Mouse (Mus musculus): ENCODE data around the gene Nrn1.
A peak's percentile ranks its signal among the peaks of the same experiment; 100 is the strongest.

The Nrn1 gene

GRCm38 (mm10) chr13:36724533-36725470, 10.1 kb downstream of the Nrn1 start:
- DNase-seq: no peak

DNA sequence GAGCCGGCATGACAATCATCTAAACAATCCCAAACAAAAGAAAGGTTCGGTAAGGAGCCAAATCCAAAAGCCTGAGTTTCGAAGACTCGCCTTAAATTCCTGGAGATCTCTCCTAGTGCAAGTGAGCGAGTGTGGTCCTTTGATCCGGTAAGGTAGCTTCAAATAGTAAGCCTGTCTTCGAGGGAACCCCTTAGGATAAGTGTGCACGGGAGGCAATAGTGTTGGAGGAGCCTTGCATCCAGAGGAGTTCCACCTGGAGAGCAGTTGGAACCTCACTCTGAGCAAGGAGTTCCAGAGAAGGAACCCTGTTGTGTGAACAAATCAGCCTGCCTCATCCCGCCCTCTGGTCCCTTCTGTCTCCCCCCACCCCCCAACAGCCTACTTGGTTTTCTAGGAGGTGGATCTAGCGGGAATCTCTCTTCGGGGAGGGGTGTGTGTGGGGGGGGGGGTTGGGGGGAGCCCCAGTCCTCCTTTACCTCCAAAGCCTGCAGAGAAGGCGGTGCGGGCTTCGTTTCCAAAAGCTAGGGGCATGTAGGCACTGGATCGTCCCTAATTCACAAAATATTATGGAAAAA, 11.1 kb downstream of the Nrn1 start:
- no peak for DNase-seq

- DNase-seq: no peak
These were observed 12.6 kb downstream of the Nrn1 start for GRCm38 (mm10) chr13:36722309-36722708.

DNA sequence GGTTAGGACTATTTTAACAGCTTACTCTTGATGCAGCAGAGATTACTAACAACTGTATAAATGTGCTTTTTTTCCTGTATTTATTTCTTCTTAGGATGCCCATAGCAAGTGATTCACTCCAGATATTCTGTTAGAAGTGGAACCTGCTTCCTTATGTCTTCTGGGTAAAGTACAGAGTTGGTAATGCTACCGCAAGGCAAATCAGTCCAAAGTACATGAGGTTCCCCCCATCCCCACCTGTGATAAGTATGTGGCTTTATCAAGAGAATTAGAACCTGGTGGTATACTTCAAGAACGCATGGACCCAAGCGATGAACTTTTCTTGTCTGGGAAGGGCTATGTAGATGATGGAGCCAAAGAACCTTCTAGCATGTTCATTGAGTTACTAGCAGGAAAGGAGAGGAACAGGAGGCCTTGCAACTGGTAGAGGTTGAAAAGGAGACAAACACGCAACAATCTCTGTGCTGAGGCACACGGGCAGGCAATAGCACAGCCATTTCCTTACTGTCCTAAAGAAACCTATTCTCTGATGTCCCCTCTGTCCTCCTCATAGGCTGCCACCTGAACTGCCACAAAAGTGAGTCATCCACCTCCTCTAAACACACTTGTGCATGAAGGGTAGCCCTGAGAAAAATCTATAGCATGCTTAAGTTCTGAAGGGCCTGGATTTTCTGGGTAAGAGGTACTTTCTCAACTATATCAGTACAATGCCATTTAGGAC, 14.5 kb downstream of the Nrn1 start:
- DNase-seq: no peak

GRCm38 (mm10) chr13:36717376-36717775, 17.6 kb downstream of the Nrn1 start:
- no peak for DNase-seq

DNA sequence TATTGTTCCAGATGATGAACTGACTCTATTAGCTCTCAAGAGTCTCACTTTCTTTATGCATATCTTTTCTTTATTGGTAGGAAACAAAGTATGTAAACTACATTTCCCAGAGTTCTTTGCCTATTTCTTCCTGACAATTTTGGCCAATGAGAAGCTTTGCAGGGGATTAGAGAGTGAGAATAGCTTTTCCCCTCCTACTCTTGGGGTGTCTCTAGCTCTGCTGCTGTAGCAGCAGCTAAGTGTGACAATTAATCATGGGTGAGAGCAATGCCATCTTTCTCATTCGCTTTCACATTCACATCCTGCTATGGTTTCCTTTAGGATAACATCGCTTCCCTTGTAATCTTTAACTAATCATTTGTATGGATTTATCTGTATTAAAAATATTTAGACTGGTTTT, 18.2 kb downstream of the Nrn1 start:
- no peak for DNase-seq

- DNase-seq: no peak
These were observed 20.8 kb downstream of the Nrn1 start for GRCm38 (mm10) chr13:36714101-36714500.

DNA sequence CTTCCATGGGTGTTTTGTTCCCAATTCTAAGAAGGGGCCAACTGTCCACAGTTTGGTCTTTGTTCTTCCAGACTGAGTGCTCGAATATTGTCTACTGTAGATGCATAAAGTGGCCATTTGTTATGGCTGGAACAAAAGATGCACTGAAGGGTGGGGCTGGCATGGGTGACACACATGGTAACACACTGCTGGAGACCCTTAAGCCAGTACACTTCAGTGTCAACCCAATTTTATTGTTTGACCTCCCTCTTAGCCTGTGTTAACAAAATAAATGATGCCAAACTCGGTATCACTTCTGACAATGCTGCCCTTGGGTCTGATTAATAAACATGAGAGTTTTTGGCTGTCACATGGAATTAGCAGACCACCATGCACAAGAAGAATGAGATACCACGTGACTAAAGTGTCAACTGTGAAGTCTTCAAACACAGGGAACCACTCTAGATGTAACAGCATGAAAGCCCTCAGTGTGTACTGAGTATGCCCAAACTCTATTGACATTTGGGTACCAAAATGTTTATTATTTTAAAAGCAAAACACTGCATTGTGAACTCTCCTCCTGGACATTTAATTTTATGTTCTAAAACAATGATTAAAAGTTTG, 27.7 kb downstream of the Nrn1 start:
- DNase-seq: no peak

DNA sequence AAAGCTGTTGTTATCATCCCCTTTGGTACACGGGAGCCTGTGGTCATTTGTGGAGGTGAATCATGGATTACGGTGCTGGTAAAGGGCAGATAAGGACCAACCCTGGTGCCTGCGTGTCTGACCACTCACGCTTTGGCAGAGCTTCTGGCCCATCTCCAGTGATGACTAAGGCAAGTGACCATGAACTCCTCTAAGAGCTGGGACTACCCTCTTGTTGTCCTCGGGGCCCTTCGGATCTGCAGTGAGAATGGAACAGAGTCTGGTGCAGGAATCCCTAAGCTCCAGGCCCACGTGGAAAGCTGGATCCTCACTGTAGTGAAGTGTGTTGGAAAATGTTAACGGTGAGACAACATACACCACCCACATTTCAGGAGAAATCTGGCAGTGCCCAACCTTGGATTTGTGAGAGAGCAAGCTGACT, 38.6 kb downstream of the Nrn1 start:
- peak in 1 of 2 experiments; percentile 5 for DNase-seq

DNA sequence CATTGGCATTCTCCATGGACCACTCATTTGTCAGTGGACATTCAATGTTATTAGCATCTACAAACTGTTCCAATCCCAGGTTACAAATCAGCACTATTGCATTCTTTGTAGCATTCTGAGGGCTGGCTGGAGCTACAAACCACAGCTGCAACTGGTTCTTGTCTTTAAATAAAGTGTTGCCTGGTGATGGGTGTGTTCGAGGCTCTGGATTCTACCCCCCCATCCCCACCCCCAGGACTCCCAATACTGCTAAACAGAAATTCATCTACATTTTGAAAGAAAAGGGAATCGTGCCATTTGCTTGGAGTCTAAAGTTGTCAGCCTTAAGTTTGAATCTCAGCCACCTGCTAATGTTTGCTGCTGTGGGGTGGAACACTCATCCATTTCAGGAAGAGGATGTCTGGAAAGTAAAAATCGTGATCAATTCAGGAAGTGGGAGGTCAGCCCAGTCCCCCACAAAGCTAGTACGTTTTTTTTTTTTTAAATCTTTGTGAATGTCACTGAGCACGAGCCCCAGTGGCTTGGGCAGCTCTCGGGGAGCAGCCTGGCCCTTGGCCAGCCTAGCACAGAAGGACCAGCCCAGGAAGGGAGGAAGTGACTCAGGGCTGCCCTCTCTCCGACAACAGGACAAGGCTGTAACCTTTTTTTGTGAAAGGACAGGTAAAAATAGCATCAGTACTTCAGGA, 39.3 kb downstream of the Nrn1 start:
- DNase-seq: peak; percentile 14 to 33

DNA sequence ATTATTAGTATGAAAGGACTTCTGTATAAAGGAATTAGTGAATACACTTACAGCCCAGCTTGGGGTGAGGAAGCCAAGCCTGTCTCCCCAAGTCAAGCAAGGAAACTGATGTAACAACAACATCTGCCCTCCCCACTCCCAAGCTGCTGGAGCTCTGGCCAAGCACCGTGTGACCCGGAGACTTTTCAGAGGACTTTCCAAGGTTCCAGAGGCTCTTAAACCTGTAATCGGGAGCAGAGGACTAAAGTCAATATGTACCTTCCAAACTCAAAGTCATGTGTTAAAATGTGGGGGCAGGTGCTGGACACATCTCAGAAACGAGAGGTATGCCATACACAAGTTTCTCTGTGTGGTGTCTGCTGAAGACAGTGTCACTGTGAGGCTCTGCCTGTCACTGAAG, 51.4 kb downstream of the Nrn1 start:
- DNase-seq: peak; percentile 11 to 31

- no peak for DNase-seq
These were observed 54.1 kb downstream of the Nrn1 start for GRCm38 (mm10) chr13:36680690-36681355.

DNA sequence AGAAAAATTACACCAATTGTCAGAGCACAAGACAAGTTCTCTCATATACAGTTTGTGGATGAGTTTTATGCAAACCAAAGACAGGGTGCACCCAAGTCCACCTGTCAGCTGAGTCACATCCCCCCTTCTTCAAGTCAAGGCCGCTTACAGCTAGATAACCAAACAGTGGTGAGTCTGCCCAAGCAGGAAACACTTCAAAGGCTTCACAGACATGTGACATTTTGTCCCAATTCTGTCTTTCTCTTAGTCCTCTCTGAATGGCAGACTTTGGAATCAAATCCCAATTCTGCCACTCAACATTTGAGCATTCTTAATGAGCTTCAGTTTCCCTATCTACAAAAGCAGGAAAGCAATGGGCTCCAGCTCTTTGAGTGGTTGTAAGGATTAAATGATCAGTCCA, 55.6 kb downstream of the Nrn1 start:
- no peak for DNase-seq

All from lung, postnatal 4 days (tissue).